ENCODE assay signal across 17 mouse cellular contexts in genomic region chr16:74027822-74028221, GRCm38 (mm10).
A peak's percentile ranks its signal among the peaks of the same experiment; 100 is the strongest.
DNase-seq lines count a peak whose midpoint lies in the region; ATAC-seq and TF ChIP-seq lines count a peak whose summit lies in the region.
"Had no signal": no experiment of that assay in that cellular context is flagged by ENCODE, and none has a peak within 500 bp of the region (broad histone marks: within the 10 kb centered on the region; RNA-seq: fewer than 3 reads in every experiment).

No protein-coding gene starts in this region.

- DNase-seq in cerebellum, postnatal 10 days, result peak; percentile 79 to 91
- no peak for DNase-seq in cerebellum, adult 9-11 months
- peak; percentile 3 to 11 for DNase-seq in heart, adult 18-20 months
- DNase-seq in heart, postnatal 36 days, result no peak
- DNase-seq in hindbrain, postnatal 0 days (ENCODE audit: low spot score), result peak; percentile 59
- DNase-seq in liver, adult 2 months (ENCODE audit: extremely low read depth, low read depth, low spot score), result peak; percentile 43
- no peak for DNase-seq in liver, embryonic 11.5 days (ENCODE audit: low spot score)
- DNase-seq: adrenal gland, adult 2 months; cerebellum, adult 9-10 months; liver, postnatal 0 days; lung, postnatal 14 days; spleen, adult 18-20 months; thymus, adult 18-20 months had no signal

- TF ChIP-seq CTCF in hindbrain, postnatal 0 days (IDR thresholded peaks at IDR 0.05; ENCODE audit: low read depth), result no peak
- no peak for TF ChIP-seq CTCF in liver, adult 2 months (IDR thresholded peaks at IDR 0.05; ENCODE audit: low read depth, low read length)

- H3K27ac ChIP-seq in hindbrain, postnatal 0 days, result no peak overlapping the region
- H3K27ac ChIP-seq in hindbrain, embryonic 13.5 days, result no peak overlapping the region
- no peak overlapping the region for H3K27ac ChIP-seq in liver, adult 2 months (replicated peaks; ENCODE audit: insufficient read depth, low read depth, low read length)
- H3K27ac ChIP-seq in liver, embryonic 11.5 days (ENCODE audit: low read depth, low read length), result no peak overlapping the region
- H3K27ac ChIP-seq: neural tube, embryonic 12.5 days had no signal

- H3K79me2 ChIP-seq in liver, adult 2 months (ENCODE audit: control insufficient read depth, insufficient read depth, low read length), result no peaks in the 10 kb centered on the region

- no peak overlapping the region for H3K4me3 ChIP-seq in hindbrain, postnatal 0 days (ENCODE audit: low read length)
- H3K4me3 ChIP-seq in hindbrain, embryonic 13.5 days, result no peak overlapping the region
- H3K4me3 ChIP-seq in liver, adult 2 months (ENCODE audit: insufficient read depth, low read depth, low read length), result no peak overlapping the region
- H3K4me3 ChIP-seq in liver, embryonic 11.5 days (ENCODE audit: low read depth, low read length), result no peak overlapping the region
- H3K4me3 ChIP-seq: neural tube, embryonic 12.5 days had no signal

- peak; percentile 67; the same call in 1 of the 2 replicates for ATAC-seq in hindbrain, postnatal 0 days
- no peak for ATAC-seq in hindbrain, embryonic 13.5 days (ENCODE audit: low FRiP score)
- no peak for ATAC-seq in liver, embryonic 11.5 days (replicated peaks; ENCODE audit: low FRiP score)
- ATAC-seq: forebrain, embryonic 16.5 days; liver, postnatal 0 days had no signal

- no peaks in the 10 kb centered on the region for H3K9me3 ChIP-seq in hindbrain, postnatal 0 days (ENCODE audit: low read length)
- no peaks in the 10 kb centered on the region for H3K9me3 ChIP-seq in hindbrain, embryonic 13.5 days
- H3K9me3 ChIP-seq in liver, embryonic 11.5 days (ENCODE audit: control insufficient read depth, low read length), result no peaks in the 10 kb centered on the region
- H3K9me3 ChIP-seq: neural tube, embryonic 12.5 days had no signal

- 61% methylated on average over 4 of the region's 4 CpGs for WGBS in hindbrain, postnatal 0 days
- WGBS in hindbrain, embryonic 13.5 days, result 85% methylated on average over 4 of the region's 4 CpGs
- WGBS in liver, adult 2 months, result 41% methylated on average over 4 of the region's 4 CpGs
- 73% methylated on average over 4 of the region's 4 CpGs for WGBS in liver, embryonic 11.5 days

- no peak for TF ChIP-seq POLR2A in liver, adult 2 months (IDR thresholded peaks at IDR 0.05; ENCODE audit: extremely low read depth, insufficient read depth, low read length)

- no peak overlapping the region for H3K4me2 ChIP-seq in hindbrain, postnatal 0 days (ENCODE audit: low read depth, low read length)
- H3K4me2 ChIP-seq in hindbrain, embryonic 13.5 days, result no peak overlapping the region
- H3K4me2 ChIP-seq in liver, embryonic 11.5 days, result no peak overlapping the region
- H3K4me2 ChIP-seq: neural tube, embryonic 12.5 days had no signal

- no peak overlapping the region for H3K9ac ChIP-seq in hindbrain, postnatal 0 days (replicated peaks; ENCODE audit: low read length)
- no peak overlapping the region for H3K9ac ChIP-seq in hindbrain, embryonic 13.5 days
- H3K9ac ChIP-seq in liver, adult 2 months (ENCODE audit: low read depth, low read length), result no peak overlapping the region
- no peak overlapping the region for H3K9ac ChIP-seq in liver, embryonic 11.5 days (ENCODE audit: low read depth, low read length)
- H3K9ac ChIP-seq: liver, postnatal 0 days; neural tube, embryonic 12.5 days had no signal

- intact Hi-C loops in heart, postnatal 36 days (cut with DNase I), result no loop called here

- H3K4me1 ChIP-seq in hindbrain, postnatal 0 days (ENCODE audit: insufficient read depth, low read length), result no peaks in the 10 kb centered on the region
- H3K4me1 ChIP-seq in hindbrain, embryonic 13.5 days (replicated peaks), result 0 out of 2 replicates have a peak, but pooled peaks cover 2% of the 10 kb centered on the region
- H3K4me1 ChIP-seq in liver, adult 2 months (ENCODE audit: control insufficient read depth, insufficient read depth, low read length), result no peaks in the 10 kb centered on the region
- no peaks in the 10 kb centered on the region for H3K4me1 ChIP-seq in liver, embryonic 11.5 days (replicated peaks; ENCODE audit: control insufficient read depth, insufficient read depth, low read length)
- H3K4me1 ChIP-seq: neural tube, embryonic 12.5 days had no signal

- H3K27me3 ChIP-seq in hindbrain, postnatal 0 days (ENCODE audit: insufficient read depth, low read length), result no peaks in the 10 kb centered on the region
- no peaks in the 10 kb centered on the region for H3K27me3 ChIP-seq in hindbrain, embryonic 13.5 days
- no peaks in the 10 kb centered on the region for H3K27me3 ChIP-seq in liver, adult 2 months (ENCODE audit: control insufficient read depth, insufficient read depth, low read length)
- no peaks in the 10 kb centered on the region for H3K27me3 ChIP-seq in liver, embryonic 11.5 days (replicated peaks; ENCODE audit: control insufficient read depth, insufficient read depth, low read length)
- H3K27me3 ChIP-seq: CH12.LX; neural tube, embryonic 12.5 days had no signal

- no peaks in the 10 kb centered on the region for H3K36me3 ChIP-seq in hindbrain, postnatal 0 days (ENCODE audit: insufficient read depth, low read length)
- no peaks in the 10 kb centered on the region for H3K36me3 ChIP-seq in hindbrain, embryonic 13.5 days
- no peaks in the 10 kb centered on the region for H3K36me3 ChIP-seq in liver, adult 2 months (ENCODE audit: control insufficient read depth, insufficient read depth, low read length)
- H3K36me3 ChIP-seq in liver, embryonic 11.5 days (ENCODE audit: control insufficient read depth, insufficient read depth, low read length), result no peaks in the 10 kb centered on the region
- H3K36me3 ChIP-seq: neural tube, embryonic 12.5 days had no signal

Comparison
In these comparisons a context has a peak if more than half of its experiments do, and no peak if none do; other contexts are left out.
1. DNase-seq: peak in cerebellum, postnatal 10 days (2 of 2), heart, adult 18-20 months (2 of 2), hindbrain, postnatal 0 days (single experiment) and liver, adult 2 months (single experiment); none in cerebellum, adult 9-11 months (single experiment), heart, postnatal 36 days (0 of 2) and liver, embryonic 11.5 days (single experiment).